Mouse (Mus musculus): Measurements from ENCODE around the gene Mmp15.

Gene Mmp15

GRCm38 (mm10) chr8:95358550-95359411, 6.7 kb downstream of the Mmp15 start:
- no peak for TF ChIP-seq GATA4 (IDR thresholded peaks at IDR 0.05; ENCODE audit: insufficient replicate concordance, low read length)

DNA sequence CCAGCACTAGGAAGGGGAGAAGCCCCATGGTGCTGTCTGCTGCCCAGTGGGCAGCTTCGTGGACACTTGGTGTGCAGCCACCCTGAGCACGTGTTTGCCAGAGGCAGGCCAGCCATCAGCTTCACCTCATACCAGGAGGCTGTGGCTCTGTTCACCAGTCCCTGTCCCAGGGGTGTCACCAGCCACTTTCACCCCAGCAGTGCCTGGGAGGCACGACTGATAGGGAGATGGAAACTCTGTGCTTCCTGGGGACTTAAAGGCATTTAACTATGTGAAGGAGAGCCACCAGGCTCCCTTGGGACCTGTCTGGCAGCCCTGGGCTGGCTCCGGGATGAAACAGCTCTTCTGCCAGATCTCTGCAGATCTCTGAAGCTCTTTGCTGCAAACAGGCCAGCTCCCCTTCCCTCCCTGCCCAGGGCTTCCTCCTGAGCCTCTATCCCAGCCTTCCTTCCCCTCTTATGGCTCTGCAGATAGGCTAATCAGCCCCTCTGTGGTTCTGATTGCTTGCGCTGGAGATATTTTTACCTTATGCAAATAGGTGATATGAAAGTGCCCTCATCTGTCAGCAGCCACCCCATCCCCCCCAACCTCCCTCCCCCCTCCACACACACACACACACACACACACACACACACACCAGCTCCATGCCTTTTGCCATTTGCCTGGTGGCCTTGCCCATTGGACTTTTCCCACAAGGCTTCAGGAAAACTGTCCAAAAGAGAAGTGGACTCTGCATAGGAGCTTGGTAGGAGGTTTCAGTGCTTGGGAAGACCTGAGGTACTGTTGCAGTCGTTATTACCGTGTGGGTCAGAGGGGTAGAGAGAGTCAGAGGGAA, 8.3 kb downstream of the Mmp15 start:
- no peak for TF ChIP-seq GATA4 (IDR thresholded peaks at IDR 0.05; ENCODE audit: insufficient replicate concordance, low read length)

DNA sequence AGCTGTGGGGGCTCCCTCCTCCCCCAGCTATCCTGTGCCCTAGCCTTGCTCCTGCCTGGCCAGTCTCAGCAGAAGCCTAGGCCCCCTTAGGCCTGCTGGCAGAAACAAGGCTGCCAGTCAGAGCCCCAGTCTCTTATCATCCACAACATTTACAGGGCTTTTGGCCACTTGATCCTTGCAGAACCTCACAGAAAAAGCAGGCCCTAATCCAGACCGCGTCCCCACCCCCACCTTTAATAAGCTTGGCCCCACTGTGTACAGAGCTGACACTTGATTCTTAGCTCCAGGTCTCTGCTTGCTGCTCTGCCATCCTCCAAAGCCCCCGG, 8.9 kb downstream of the Mmp15 start:
- no peak for TF ChIP-seq GATA4 (IDR thresholded peaks at IDR 0.05; ENCODE audit: insufficient replicate concordance, low read length)

DNA sequence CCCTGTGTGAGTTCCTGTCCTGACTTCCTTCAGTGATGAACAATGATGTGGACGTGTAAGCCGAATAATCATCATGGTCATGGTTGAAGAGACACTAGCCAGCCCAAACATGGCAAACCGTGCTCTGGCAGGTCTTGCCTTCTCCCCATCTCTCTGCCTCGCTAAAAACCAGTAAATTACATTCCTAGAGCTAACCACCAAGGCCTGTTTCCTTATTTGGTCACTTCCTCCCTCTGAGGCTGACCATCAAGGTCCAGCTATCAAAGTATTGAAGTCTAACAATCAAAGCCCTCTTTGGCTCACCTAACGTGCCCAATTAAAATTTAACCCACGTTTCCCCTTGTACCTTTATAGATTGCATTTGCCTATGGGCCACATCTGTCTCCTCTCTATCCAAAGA, 10.2 kb downstream of the Mmp15 start:
- TF ChIP-seq GATA4 (IDR thresholded peaks at IDR 0.05; ENCODE audit: insufficient replicate concordance, low read length): no peak

- no peak for TF ChIP-seq GATA4 (IDR thresholded peaks at IDR 0.05; ENCODE audit: insufficient replicate concordance, low read length)
Measured at GRCm38 (mm10) chr8:95363849-95364248, 11.8 kb downstream of the Mmp15 start.

GRCm38 (mm10) chr8:95369581-95370326, 17.7 kb downstream of the Mmp15 start:
- TF ChIP-seq GATA4 (IDR thresholded peaks at IDR 0.05; ENCODE audit: insufficient replicate concordance, low read length): no peak

GRCm38 (mm10) chr8:95373389-95374002, 21.4 kb downstream of the Mmp15 start:
- no peak for TF ChIP-seq GATA4 (IDR thresholded peaks at IDR 0.05; ENCODE audit: insufficient replicate concordance, low read length)

GRCm38 (mm10) chr8:95374429-95374828, 22.4 kb downstream of the Mmp15 start:
- no peak for TF ChIP-seq GATA4 (IDR thresholded peaks at IDR 0.05; ENCODE audit: insufficient replicate concordance, low read length)

GRCm38 (mm10) chr8:95375374-95375930, 23.4 kb downstream of the Mmp15 start:
- TF ChIP-seq GATA4 (IDR thresholded peaks at IDR 0.05; ENCODE audit: insufficient replicate concordance, low read length): no peak

DNA sequence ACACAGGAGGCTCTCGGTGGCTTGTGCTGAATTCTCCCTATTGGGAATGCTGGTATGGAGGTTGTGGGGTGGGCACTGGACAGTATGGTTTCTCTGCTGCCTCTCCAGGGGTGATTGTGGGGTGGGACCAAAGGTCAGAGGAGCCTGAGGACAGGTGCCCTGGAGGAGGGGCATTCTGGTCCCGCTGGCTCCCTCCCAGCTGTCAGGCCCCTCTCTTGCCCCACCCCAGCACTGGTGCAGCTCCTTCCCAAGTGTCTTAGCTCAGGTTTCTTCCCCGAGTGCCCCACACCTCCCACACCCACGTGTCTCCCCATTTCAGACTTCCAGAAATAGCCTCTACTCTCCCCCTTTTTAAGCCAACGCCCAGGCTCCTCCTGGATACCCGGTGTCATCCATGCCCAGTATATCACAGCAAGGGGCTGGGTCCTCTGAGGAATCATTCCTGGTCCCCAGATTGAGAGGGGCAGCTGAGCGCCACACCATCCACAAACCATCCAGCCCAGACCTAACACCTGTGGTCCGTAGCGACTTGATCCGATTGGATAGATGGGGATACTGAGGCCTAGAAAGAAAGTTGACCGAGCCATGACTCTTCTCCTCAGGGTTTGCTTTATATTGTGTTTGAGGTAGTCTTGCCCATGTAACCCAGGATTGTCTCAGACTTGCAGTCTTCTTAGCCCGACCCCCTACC, 24.4 kb downstream of the Mmp15 start:
- no peak for TF ChIP-seq GATA4 (IDR thresholded peaks at IDR 0.05; ENCODE audit: insufficient replicate concordance, low read length)

- no peak for TF ChIP-seq GATA4 (IDR thresholded peaks at IDR 0.05; ENCODE audit: insufficient replicate concordance, low read length)
Measured at GRCm38 (mm10) chr8:95377101-95377500, 25.0 kb downstream of the Mmp15 start.

DNA sequence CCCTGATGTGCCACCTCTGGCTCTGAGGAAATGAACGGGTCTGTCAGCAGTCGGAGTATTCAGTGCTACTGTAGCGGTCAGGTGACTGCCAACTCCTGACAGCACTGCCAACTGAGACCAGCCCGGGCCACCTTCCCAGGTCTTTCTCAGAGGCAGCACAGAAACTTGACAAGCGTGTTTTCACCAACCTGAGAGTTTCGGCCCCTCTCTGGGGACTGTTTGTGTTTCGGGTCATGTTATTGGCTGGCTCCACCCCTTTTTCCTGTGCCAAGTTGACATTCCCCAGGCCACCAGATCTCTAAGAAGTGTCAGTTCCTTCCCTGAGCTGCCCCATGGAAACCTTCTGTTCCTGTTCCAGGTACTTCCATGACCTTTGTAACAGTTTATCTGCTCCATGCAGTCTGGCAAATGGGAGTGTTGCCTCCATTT, 25.8 kb downstream of the Mmp15 start:
- no peak for TF ChIP-seq GATA4 (IDR thresholded peaks at IDR 0.05; ENCODE audit: insufficient replicate concordance, low read length)

GRCm38 (mm10) chr8:95380953-95381352, 28.9 kb downstream of the Mmp15 start:
- no peak for TF ChIP-seq GATA4 (IDR thresholded peaks at IDR 0.05; ENCODE audit: insufficient replicate concordance, low read length)

GRCm38 (mm10) chr8:95381595-95381994, 29.5 kb downstream of the Mmp15 start:
- TF ChIP-seq GATA4 (IDR thresholded peaks at IDR 0.05; ENCODE audit: insufficient replicate concordance, low read length): no peak
